Mouse (Mus musculus) bone marrow, adult 2 months (tissue): ENCODE results near the gene Nfia. TPM values are rescaled to one million over a fixed set of nuclear protein-coding genes. Genes with fewer than 3 reads are reported as not detected.

Experiments
- H3K27ac ChIP-seq: fragments of 200-500 bp; 2 replicates; pipeline ENCODE4 v1.5.1; 2012; ENCODE audit warnings: low read depth, mild to moderate bottlenecking, control low read depth, inconsistent platforms, low read length; ENCODE audit not compliant: control insufficient read depth, poor library complexity, insufficient read depth
- H3K4me1 ChIP-seq: fragments of 200-500 bp; 2 replicates; pipeline ENCODE4 v1.6.1; 2011; ENCODE audit warnings: low read length; ENCODE audit not compliant: control insufficient read depth, insufficient read depth
- H3K4me3 ChIP-seq: fragments of 200-500 bp; replicated peaks from 2 replicates; pipeline ENCODE3; 2011; ENCODE audit warnings: mild to moderate bottlenecking, low read depth, low read length, control low read depth; ENCODE audit not compliant: control insufficient read depth
- CTCF ChIP-seq: fragments of 200-500 bp; IDR thresholded peaks from 2 replicates; pipeline ENCODE4 v1.5.1; 2011; ENCODE audit warnings: low read length, control low read depth; ENCODE audit not compliant: control insufficient read depth, insufficient read depth
- POLR2A ChIP-seq: fragments of 200-500 bp; IDR thresholded peaks from 2 replicates; pipeline ENCODE4 v1.6.1; 2011; ENCODE audit warnings: low read depth, mild to moderate bottlenecking, control low read depth, low read length, borderline replicate concordance; ENCODE audit not compliant: control insufficient read depth
- WGBS: fragments of 180-500 bp; shearing (Covaris S2); methylation state at CpG from one replicate; pipeline ENCODE4 v1.1.7; 2018; 5-methylcytosine and 5-hydroxymethylcytosine counted together
- polyA plus RNA-seq: library from polyadenylated mRNA; stranded (reverse); fragments of >200 nt; gene quantifications from 2 replicates; pipeline ENCODE4 v1.2.4, GENCODE M21; 2011; ENCODE audit warnings: low replicate concordance; ENCODE audit not compliant: missing spikeins, insufficient read depth, insufficient read length

Nfia gene
- polyA plus RNA-seq, 1 experiment, result 5.8 TPM

DNA sequence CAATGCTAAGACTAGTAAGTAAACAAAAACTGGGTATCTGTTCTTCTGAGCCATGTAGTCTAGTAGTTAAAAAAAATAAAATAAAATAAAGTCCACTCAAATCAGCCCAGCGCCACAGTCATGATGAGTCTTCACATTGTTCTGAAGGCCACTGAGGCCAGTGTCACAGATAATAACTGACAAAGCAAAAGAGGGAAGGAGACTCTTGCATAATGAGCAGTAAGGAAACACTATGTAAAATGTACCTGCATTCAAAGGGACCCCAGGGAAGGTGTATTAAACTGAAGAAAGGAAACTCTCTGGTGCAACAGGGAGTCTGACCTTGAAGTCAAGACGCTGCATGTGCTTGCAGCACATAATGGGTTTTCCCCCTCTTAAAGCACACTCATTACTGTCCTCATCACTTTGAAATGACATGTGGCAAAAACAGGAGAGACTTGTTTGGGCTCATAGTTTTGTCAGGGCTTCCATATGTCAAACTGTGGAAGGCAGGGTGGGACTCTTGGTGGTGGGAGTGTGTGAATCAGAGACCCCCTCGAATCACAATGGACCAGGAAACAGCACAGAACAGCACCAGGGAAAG is 347.5 kb downstream of the Nfia start:
- TF ChIP-seq POLR2A, result no peak
- no peak for TF ChIP-seq CTCF
- Histone ChIP-seq H3K4me1 (peaks cover under 1% of the 10 kb centered on the region), H3K4me3 (no peak overlapping the region), H3K27ac (no peak overlapping the region)
- 58% methylated on average over 3 of the region's 3 CpGs for WGBS

DNA sequence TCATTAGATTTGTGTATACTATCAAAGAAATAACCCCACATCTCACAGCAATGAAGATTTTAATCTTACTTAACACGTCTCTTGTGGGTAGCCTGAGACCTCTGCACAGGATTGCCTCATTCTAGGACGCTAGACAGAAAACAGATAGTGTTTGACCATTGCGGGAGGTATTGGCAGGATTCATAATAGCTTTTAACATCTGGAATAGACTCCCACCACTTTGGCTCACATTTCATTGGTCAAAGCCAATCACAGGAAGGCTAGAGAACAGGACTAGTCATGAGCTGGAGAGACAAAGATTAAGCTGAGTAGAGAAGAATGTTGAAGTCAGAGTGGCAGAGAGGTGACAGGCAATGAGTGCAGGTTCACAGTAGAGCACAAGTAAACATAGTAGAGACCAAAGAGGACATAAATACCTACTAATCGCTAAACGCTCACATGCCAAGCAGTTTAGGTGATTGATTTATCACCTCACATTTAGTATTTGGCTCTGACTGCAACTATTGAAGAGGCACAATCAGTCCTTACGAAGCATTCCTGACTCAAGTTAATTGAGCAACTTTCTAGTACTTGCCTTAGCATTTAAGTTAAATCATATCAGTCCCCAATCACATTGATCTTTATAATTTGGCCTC is 348.3 kb downstream of the Nfia start:
- TF ChIP-seq POLR2A, result no peak
- Histone ChIP-seq H3K4me1 (no peaks in the 10 kb centered on the region; the same call in 1 of the 2 replicates), H3K4me3 (no peak overlapping the region), H3K27ac (no peak overlapping the region)
- WGBS, result 75% methylated on average over 6 of the region's 6 CpGs

DNA sequence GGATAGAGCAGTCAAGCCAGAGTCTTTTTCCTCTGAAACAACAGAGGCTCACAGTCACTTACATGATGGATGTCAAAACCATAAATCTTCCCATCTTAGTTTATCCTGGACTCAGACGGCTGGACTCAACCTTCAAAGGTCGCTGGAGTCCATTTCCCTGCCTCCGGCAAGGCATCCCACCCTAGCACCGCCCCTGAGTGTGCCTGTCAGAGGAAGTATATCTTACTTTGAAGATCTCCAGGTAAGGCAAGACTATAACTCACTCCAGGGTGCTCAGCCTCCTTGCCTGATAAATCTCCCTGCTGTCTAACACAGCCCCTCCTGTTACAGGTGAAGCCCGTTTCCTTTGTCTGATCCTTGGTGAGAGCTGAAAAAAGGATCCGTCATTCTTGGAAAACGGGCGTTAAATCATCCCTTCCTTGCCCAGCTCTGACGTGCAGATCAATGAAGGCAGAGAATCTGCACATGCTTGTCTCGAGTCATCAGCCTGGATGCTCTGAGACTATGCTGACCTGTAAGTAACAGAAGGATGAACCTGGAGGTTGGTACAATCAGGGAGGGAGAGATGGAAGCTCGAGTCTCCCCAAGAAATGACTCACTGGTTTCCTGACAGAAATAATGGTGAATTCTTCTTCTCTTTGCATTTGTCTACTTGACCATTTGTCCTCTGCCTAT is 353.6 kb downstream of the Nfia start:
- H3K4me3 ChIP-seq, result no peak overlapping the region
- 83% methylated on average over 11 of the region's 11 CpGs for WGBS
- no peak overlapping the region for H3K27ac ChIP-seq
- no peak for TF ChIP-seq CTCF
- no peak for TF ChIP-seq POLR2A
- no peaks in the 10 kb centered on the region for H3K4me1 ChIP-seq

DNA sequence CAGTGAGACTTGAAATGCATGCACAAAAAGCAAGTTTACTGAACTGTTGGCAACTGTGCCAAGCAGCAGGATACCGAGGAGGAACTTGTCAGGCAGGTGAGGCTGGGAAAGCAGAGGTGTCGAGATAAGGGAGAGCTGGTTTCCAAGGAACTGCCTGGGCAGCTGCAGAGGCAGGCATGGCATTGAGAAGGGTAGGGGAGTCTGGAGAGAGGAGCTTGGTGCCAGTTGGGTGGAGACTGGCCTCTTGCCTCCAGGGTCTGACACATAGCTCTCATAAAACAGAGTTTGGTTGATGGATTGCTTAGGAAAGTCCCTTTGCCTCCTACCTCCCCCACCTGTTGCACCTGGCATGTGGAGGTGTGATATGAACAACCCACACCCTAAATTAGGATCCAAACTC is 358.3 kb downstream of the Nfia start:
- WGBS, result 59% methylated on average over 2 of the region's 2 CpGs
- no peak for TF ChIP-seq POLR2A
- TF ChIP-seq CTCF, result no peak
- Histone ChIP-seq H3K27ac (no peak overlapping the region), H3K4me1 (no peaks in the 10 kb centered on the region), H3K4me3 (no peak overlapping the region)

DNA sequence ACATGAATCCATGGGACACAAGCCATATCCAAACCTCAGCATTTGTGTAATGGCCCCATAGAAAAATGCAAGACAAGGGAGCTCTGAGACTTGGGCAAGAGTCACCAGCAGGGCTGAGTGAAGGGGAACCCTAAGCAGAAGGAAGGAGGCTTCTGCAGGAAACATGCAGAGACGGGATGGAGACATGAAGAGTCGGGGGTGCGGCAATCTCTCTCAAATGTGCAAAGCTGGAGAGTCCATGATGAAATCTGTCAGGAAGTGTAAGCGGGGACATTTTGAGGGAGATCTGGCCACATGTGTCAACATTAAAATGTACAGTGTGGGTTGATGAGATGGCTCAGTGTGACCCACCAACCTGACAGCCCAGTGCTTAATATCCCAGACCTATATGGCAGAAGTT is 361.5 kb downstream of the Nfia start:
- H3K4me1 ChIP-seq, result no peaks in the 10 kb centered on the region
- TF ChIP-seq POLR2A, result no peak
- TF ChIP-seq CTCF, result no peak
- 58% methylated on average over 4 of the region's 4 CpGs for WGBS

DNA sequence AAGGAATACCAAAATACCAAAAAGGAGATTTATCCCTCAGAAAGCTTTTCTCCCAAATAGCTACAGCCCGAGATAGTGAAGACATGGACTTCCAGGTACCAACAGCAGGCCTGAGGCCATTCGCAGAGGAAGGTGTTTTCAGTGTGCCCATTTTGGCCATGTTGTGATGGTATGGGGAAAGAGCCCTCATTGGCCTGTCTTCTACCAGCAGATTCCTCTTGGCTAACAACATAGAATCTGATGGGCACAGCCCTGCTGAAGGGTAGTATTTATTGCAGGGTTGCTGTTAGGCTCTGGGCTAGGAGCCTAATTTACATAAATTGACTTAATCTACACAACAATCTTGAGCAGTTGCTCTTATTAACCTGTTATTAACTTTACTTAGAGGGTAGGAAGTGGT is 363.5 kb downstream of the Nfia start:
- Histone ChIP-seq H3K4me3 (no peak overlapping the region), H3K4me1 (no peaks in the 10 kb centered on the region), H3K27ac (no peak overlapping the region)
- 91% methylated on average over 2 of the region's 2 CpGs for WGBS
- TF ChIP-seq POLR2A, result no peak

More for the DNA sequence above, 361.5 kb downstream of the Nfia start:
- Histone ChIP-seq H3K4me3 (no peak overlapping the region), H3K27ac (no peak overlapping the region)

DNA sequence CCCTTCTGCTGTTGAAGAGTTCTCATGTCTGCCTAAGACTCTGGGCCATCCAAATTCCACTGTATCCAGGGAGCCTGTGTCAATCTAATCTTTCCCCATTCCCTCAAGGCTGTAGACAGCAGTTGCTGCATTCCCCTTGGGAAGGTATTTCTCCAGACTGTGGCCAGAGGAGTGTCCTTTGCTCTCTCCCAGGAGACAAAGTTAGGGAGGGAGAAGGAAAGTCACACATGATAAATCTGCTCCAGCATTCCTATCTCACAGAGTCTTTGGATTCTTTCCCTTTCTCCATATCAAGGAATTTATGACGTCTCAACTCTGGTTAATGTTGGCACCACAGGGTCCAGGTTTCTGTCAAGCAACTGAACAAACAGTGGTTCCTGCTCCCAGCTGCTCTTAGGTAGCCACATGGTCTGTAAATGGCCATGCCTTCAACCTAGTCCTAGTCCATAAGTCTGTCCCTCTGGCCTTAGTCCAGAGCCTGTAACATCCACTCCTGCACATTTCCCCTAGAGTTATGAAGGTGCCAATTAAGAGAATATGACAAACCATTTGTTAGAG is 370.4 kb downstream of the Nfia start:
- Histone ChIP-seq H3K4me1 (no peaks in the 10 kb centered on the region), H3K4me3 (no peak overlapping the region), H3K27ac (no peak overlapping the region)
- TF ChIP-seq CTCF (no peak), POLR2A (no peak)
- 76% methylated on average over 1 of the region's 1 CpGs for WGBS

DNA sequence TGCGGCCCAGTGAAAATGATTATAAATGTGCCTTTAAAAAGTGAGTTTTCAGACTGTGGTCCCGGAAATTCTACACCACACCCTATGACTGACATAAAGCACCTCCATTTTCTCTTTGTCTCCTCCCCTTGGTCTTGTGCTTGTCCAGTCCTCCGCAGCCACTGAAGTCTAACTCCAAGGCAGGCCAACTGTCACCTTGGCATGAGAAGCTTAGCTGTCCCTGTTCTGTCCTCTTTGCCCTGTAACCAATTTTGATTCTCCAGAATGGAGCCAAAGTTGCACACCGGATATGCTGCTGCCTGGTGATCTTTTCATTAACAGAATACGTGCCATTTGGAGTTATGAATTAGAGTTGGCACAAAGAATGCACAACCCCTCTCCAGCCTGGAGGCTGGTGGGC is 378.0 kb downstream of the Nfia start:
- no peak for TF ChIP-seq CTCF
- TF ChIP-seq POLR2A, result no peak
- 87% methylated on average over 5 of the region's 5 CpGs for WGBS
- H3K27ac ChIP-seq, result no peak overlapping the region
- no peak overlapping the region for H3K4me3 ChIP-seq
- no peaks in the 10 kb centered on the region for H3K4me1 ChIP-seq
